Mouse (Mus musculus): ENCODE measurements around the gene Clrn2. TPM values are rescaled to one million over a fixed set of nuclear protein-coding genes. Genes with fewer than 3 reads are reported as not detected.

The Clrn2 gene
- polyA plus RNA-seq, 1 experiment: not detected

- Histone ChIP-seq H3K36me3 (replicated peaks; ENCODE audit: low read length) (peaks cover 58% of the 10 kb centered on the region), H3K27me3 (replicated peaks) (no peaks in the 10 kb centered on the region), H3K4me3 (replicated peaks) (no peak overlapping the region), H3K9me3 (no peaks in the 10 kb centered on the region), H3K4me1 (peaks cover 54% of the 10 kb centered on the region)
- TF ChIP-seq GATA1 (IDR thresholded peaks at IDR 0.05; ENCODE audit: borderline replicate concordance, low read length): no peak
- no peak for TF ChIP-seq FLI1 (IDR thresholded peaks at IDR 0.05; ENCODE audit: low read length)
Observed at GRCm38 (mm10) chr5:45496042-45496441, 42.5 kb downstream of the Clrn2 start.

DNA sequence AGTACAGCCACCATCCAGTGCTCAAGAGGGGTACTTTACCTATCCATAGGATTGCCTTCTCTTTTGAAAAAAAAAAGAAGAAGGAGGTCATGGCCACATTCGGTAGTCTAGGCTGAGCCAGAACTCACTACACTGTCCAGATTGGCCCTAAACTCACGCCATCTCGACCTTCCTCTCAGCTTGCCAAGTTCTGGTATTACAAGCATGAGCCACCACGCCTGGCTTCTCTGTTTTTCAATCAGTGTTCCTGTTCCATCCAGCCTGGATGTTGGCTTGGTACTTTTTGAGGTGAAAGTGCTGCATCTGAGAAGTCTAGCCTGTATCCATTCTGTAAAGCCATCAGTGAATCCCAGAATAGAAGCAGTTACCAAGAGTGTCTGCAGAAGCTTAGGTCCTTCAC, 42.9 kb downstream of the Clrn2 start:
- peaks cover 62% of the 10 kb centered on the region for H3K36me3 ChIP-seq (replicated peaks; ENCODE audit: low read length)
- no peak overlapping the region for H3K4me3 ChIP-seq (replicated peaks)
- H3K9me3 ChIP-seq: no peaks in the 10 kb centered on the region
- no peaks in the 10 kb centered on the region for H3K27me3 ChIP-seq (replicated peaks)
- peaks cover 51% of the 10 kb centered on the region for H3K4me1 ChIP-seq
- TF ChIP-seq FLI1 (IDR thresholded peaks at IDR 0.05; ENCODE audit: low read length): no peak
- TF ChIP-seq GATA1 (IDR thresholded peaks at IDR 0.05; ENCODE audit: borderline replicate concordance, low read length): no peak

- H3K36me3 ChIP-seq (replicated peaks; ENCODE audit: low read length): peaks cover 68% of the 10 kb centered on the region
- no peak overlapping the region for H3K4me3 ChIP-seq (replicated peaks)
- H3K9me3 ChIP-seq: no peaks in the 10 kb centered on the region
- peaks cover 47% of the 10 kb centered on the region for H3K4me1 ChIP-seq
- no peaks in the 10 kb centered on the region for H3K27me3 ChIP-seq (replicated peaks)
- no peak for TF ChIP-seq GATA1 (IDR thresholded peaks at IDR 0.05; ENCODE audit: borderline replicate concordance, low read length)
- no peak for TF ChIP-seq FLI1 (IDR thresholded peaks at IDR 0.05; ENCODE audit: low read length)
Observed at GRCm38 (mm10) chr5:45496930-45497550, 43.5 kb downstream of the Clrn2 start.

DNA sequence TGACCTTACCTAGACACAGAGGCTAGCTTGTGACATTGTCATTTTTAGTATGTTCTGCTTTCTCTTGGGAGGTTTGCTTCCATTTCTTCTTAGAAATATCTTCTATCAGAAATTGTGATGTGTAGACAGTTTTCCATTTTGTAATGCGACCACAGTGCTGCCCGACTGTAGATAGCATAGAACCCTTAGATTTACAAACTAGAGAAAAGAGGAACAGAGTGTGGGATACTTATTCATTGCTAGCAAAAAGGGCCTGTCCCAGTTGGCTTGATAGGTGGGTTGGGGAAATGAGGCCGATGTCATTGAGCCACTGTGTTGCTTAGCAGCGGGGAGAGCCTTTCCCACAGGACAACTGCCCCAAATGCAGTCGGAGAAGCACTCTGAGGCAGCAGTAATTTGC, 44.0 kb downstream of the Clrn2 start:
- Histone ChIP-seq H3K36me3 (replicated peaks; ENCODE audit: low read length) (peaks cover 73% of the 10 kb centered on the region), H3K27me3 (replicated peaks) (no peaks in the 10 kb centered on the region), H3K9me3 (no peaks in the 10 kb centered on the region), H3K4me3 (replicated peaks) (no peak overlapping the region), H3K4me1 (peaks cover 43% of the 10 kb centered on the region)
- TF ChIP-seq GATA1 (IDR thresholded peaks at IDR 0.05; ENCODE audit: borderline replicate concordance, low read length) (no peak), FLI1 (IDR thresholded peaks at IDR 0.05; ENCODE audit: low read length) (no peak)

GRCm38 (mm10) chr5:45510071-45510470, 56.5 kb downstream of the Clrn2 start:
- peaks cover 95% of the 10 kb centered on the region for H3K36me3 ChIP-seq (replicated peaks; ENCODE audit: low read length)
- no peak for TF ChIP-seq FLI1 (IDR thresholded peaks at IDR 0.05; ENCODE audit: low read length)
- no peak for TF ChIP-seq GATA1 (IDR thresholded peaks at IDR 0.05; ENCODE audit: borderline replicate concordance, low read length)
- no peaks in the 10 kb centered on the region for H3K4me1 ChIP-seq
- H3K27me3 ChIP-seq (replicated peaks): no peaks in the 10 kb centered on the region
- H3K4me3 ChIP-seq (replicated peaks): no peak overlapping the region
- H3K9me3 ChIP-seq: no peaks in the 10 kb centered on the region

GRCm38 (mm10) chr5:45512908-45513307, 59.4 kb downstream of the Clrn2 start:
- H3K9me3 ChIP-seq: no peaks in the 10 kb centered on the region
- no peaks in the 10 kb centered on the region for H3K4me1 ChIP-seq
- no peak for TF ChIP-seq GATA1 (IDR thresholded peaks at IDR 0.05; ENCODE audit: borderline replicate concordance, low read length)
- TF ChIP-seq FLI1 (IDR thresholded peaks at IDR 0.05; ENCODE audit: low read length): no peak
- H3K27me3 ChIP-seq (replicated peaks): no peaks in the 10 kb centered on the region
- no peak overlapping the region for H3K4me3 ChIP-seq (replicated peaks)
- peaks cover 84% of the 10 kb centered on the region for H3K36me3 ChIP-seq (replicated peaks; ENCODE audit: low read length)

GRCm38 (mm10) chr5:45513511-45513910, 60.0 kb downstream of the Clrn2 start:
- Histone ChIP-seq H3K4me3 (replicated peaks) (no peak overlapping the region), H3K9me3 (no peaks in the 10 kb centered on the region), H3K36me3 (replicated peaks; ENCODE audit: low read length) (peaks cover 79% of the 10 kb centered on the region), H3K27me3 (replicated peaks) (no peaks in the 10 kb centered on the region), H3K4me1 (no peaks in the 10 kb centered on the region)
- TF ChIP-seq FLI1 (IDR thresholded peaks at IDR 0.05; ENCODE audit: low read length) (no peak), GATA1 (IDR thresholded peaks at IDR 0.05; ENCODE audit: borderline replicate concordance, low read length) (no peak)

Other genes with a start within 250 kb of the Clrn2 start
- gene Qdpr, start 3.5 kb upstream of the Clrn2 start, polyA plus RNA-seq (2012; ENCODE audit: insufficient read depth, low replicate concordance): 98.7 and 117 TPM in 2 replicates
- 11.9 and 14.8 TPM in 2 replicates for gene Lap3, start 39.6 kb downstream of the Clrn2 start, polyA plus RNA-seq (2012; ENCODE audit: insufficient read depth, low replicate concordance)
- 28.8 and 87.9 TPM in 2 replicates for gene Med28, start 66.5 kb downstream of the Clrn2 start, polyA plus RNA-seq (2012; ENCODE audit: insufficient read depth, low replicate concordance)
- gene Fam184b, start 185.9 kb downstream of the Clrn2 start, polyA plus RNA-seq (2012; ENCODE audit: insufficient read depth, low replicate concordance): 0.12 TPM in 1 of 2 replicates, not detected in the other
- 0.83 TPM in 1 of 2 replicates, not detected in the other for gene Ncapg, start 216.2 kb downstream of the Clrn2 start, polyA plus RNA-seq (2012; ENCODE audit: insufficient read depth, low replicate concordance)

All from megakaryocyte, embryonic 14.5 days (primary cell).